Mouse (Mus musculus) midbrain, embryonic 15.5 days (tissue): ENCODE data around the gene Nxf1. TPM values are rescaled to one million over a fixed set of nuclear protein-coding genes. Genes with fewer than 3 reads are reported as not detected.
"Not testable (repeated sequence)": the region's sequence is repeated elsewhere in the genome, so short reads cannot be mapped to it uniquely, and the experiment has no call there.

Source experiments
- ATAC-seq: fragments of 200-750 bp; cut with Nextera tagmentation; replicated peaks from 2 replicates; pipeline ENCODE4 v1.8.0; 2017; ENCODE audit warnings: moderate TSS enrichment
- H3K27ac ChIP-seq: fragments of 300-500 bp; sonication (generic); 2 replicates; pipeline ENCODE4 v1.5.1; 2015; ENCODE audit warnings: mild to moderate bottlenecking, inconsistent platforms
- H3K27me3 ChIP-seq: fragments of 300-500 bp; sonication (generic); replicated peaks from 2 replicates; pipeline ENCODE4 v1.6.1; 2015; ENCODE audit warnings: inconsistent platforms
- H3K36me3 ChIP-seq: fragments of 300-500 bp; sonication (generic); replicated peaks from 2 replicates; pipeline ENCODE4 v1.6.1; 2015; ENCODE audit warnings: inconsistent platforms
- H3K4me1 ChIP-seq: fragments of 300-500 bp; sonication (generic); 2 replicates; pipeline ENCODE4 v1.6.1; 2015; ENCODE audit warnings: inconsistent platforms
- H3K4me2 ChIP-seq: fragments of 300-500 bp; sonication (generic); 2 replicates; pipeline ENCODE4 v1.6.1; 2015; ENCODE audit warnings: inconsistent platforms, mild to moderate bottlenecking, moderate library complexity
- H3K4me3 ChIP-seq: fragments of 300-500 bp; sonication (generic); 2 replicates; pipeline ENCODE4 v1.5.1; 2015; ENCODE audit warnings: mild to moderate bottlenecking, inconsistent platforms
- H3K9ac ChIP-seq: fragments of 300-500 bp; sonication (generic); 2 replicates; pipeline ENCODE4 v1.6.1; 2015; ENCODE audit warnings: mild to moderate bottlenecking, inconsistent platforms
- H3K9me3 ChIP-seq: fragments of 300-500 bp; sonication (generic); 2 replicates; pipeline ENCODE4 v1.6.1; 2016; ENCODE audit warnings: inconsistent platforms
- WGBS: fragments of 180-500 bp; shearing (Covaris S2); methylation state at CpG from one replicate; pipeline ENCODE4 v1.1.7; 2015; ENCODE audit warnings: mixed read lengths; 5-methylcytosine and 5-hydroxymethylcytosine counted together
- polyA plus RNA-seq: library from polyadenylated mRNA; unstranded; fragments of >200 nt; fragmentation: Nextera tagmentation; extraction: Ambion mirVana; gene quantifications from 2 replicates; pipeline ENCODE4 v1.2.1, GENCODE M21; 2015

Gene Nxf1
- polyA plus RNA-seq, 1 experiment from 2014 or later: 161 TPM

DNA sequence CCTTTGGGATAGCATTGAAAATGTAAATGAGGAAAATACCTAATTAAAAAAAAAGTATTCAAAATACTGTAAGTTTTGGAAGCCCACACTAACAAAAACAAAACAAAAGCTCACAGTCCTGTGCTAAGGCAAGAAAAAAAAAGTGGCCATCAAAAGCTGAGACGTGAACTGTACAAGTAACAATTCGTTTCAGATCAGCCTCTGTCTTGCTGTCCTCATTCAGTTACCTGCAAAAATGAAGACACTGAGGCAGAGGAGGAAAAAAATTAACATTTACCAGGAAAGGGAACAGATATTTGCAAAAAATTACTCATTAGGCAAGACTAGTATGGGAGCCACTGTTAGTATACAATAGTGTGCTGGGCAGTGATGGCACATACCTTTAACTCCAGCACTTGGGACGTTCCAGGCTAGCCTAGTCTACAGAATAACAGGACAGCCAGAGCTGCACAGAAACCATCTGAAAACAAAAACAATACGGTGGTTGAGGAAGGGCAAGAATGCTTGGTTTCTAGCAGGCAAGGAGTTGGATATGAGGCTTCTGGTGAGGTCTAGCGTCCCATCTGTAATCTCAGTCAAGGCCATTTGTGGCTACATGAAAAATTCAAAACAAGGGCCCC is 29.3 kb upstream of the Nxf1 start:
- H3K27me3 ChIP-seq: no peaks in the 10 kb centered on the region
- no peak overlapping the region for H3K9ac ChIP-seq
- H3K9me3 ChIP-seq: no peaks in the 10 kb centered on the region
- no peak overlapping the region for H3K4me2 ChIP-seq
- WGBS: 24% methylated on average over 5 of the region's 5 CpGs
- peaks cover 8% of the 10 kb centered on the region for H3K36me3 ChIP-seq
- peaks cover 15% of the 10 kb centered on the region for H3K4me1 ChIP-seq
- ATAC-seq: no peak
- no peak overlapping the region for H3K4me3 ChIP-seq
- no peak overlapping the region for H3K27ac ChIP-seq

DNA sequence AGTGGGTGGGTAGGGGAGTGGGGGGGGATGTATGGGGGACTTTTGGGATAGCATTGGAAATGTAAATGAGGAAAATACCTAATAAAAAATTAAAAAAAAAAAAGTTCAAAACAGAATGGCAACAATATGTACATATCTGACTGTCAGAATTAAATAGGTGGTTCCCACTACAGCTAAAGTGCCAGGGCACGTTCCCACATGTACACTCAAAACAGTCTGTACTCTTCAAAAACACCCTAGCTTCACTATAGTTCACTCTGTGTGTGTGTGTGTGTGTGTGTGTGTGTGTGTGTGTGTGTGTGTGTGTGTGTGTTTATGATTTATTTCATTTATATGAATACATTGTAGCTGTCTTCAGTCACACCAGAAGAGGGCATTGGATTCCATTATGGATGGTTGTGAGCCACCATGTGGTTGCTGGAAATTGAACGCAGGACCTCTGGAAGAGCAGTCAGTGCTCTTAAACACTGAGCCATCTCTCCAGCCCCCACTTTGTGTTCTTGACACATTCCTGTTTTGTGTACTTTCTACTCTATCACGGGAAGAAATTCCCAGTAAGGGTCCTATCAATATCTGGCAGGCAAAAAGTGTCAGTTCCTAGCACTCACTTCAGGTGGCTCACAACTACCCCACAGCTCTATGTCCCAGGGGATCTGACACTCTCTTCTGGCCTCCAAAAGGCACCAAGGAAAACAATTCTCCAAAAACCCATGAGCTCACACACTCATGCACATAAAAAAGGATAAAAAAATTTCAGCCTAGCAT is 28.4 kb upstream of the Nxf1 start:
- WGBS: 56% methylated on average over 3 of the region's 3 CpGs
- not testable (repeated sequence) for H3K9me3 ChIP-seq, H3K27ac ChIP-seq, ATAC-seq, H3K27me3 ChIP-seq, H3K4me2 ChIP-seq, H3K36me3 ChIP-seq, H3K4me3 ChIP-seq, H3K9ac ChIP-seq
- peaks cover 15% of the 10 kb centered on the region for H3K4me1 ChIP-seq

DNA sequence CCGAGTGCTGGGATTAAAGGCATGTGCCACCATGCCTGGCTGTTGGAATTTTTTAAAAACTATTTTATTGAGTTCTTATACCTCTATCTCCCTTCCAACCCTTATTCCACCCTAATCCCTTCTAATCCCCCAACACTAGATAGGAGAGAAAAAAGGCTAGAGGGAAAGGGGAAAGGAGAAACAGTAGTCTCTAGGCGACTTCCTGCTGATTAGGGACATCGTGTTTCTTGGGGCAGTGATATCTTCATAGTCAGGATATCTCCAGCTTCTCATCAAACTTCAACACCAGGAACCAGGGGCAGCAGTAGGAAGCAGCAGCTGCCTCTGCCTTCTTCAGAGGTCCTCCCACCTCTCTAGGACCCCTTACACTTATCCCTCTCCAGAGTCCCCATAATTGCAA is 22.5 kb upstream of the Nxf1 start:
- Histone ChIP-seq H3K4me2 (no peak overlapping the region), H3K27ac (no peak overlapping the region), H3K27me3 (no peaks in the 10 kb centered on the region), H3K36me3 (peaks cover 9% of the 10 kb centered on the region; the same call in 1 of the 2 replicates), H3K4me1 (peaks cover 14% of the 10 kb centered on the region), H3K9me3 (no peaks in the 10 kb centered on the region), H3K4me3 (no peak overlapping the region), H3K9ac (no peak overlapping the region)
- no peak for ATAC-seq
- 77% methylated on average over 3 of the region's 3 CpGs for whole genome bisulfite sequencing

DNA sequence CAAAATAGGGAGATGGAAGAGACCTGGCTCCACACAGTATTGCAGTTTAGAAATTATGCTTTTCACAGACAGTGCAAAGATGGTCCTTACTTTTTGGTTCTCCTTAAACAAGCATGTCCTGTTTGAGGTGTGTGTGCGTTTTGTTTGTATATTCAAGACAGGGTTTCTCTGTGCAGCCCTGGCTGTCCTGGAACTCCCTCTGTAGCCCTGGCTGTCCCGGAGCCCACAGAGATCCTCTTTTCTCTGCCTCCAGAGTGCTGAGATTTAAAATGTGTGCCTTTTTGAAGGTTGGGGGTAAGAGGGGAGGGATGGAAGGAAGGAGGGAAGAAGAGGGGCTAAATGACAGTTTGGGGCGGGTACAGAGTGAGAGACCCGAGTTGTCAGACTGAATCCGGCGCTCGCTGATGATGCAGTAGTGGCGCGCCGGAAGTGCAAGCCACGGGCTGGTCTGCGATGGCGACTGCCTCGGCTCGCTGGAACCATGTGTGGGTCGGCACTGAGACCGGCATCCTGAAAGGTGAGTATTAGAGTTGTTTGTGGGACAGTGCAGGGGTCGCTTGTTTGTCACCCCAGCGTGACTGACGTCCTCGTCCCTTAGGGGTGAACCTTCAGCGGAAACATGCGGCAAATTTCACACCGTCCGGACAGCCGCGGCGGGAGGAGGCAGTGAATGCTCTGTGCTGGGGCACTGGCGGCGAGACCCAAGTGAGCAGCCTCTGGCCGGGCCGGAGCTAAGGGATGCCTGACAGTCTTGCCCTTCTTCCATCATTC is 21.3 kb upstream of the Nxf1 start, which contains the start of gene Wdr74:
Wdr74 (plus strand) TSS at position 439 of the 771 bp plus-strand sequence.
- Histone ChIP-seq H3K36me3 (peaks cover 15% of the 10 kb centered on the region; the same call in 1 of the 2 replicates), H3K9me3 (no peaks in the 10 kb centered on the region), H3K27me3 (no peaks in the 10 kb centered on the region), H3K4me1 (peaks cover 18% of the 10 kb centered on the region), H3K27ac (peak within 1 kb of the TSS; percentile 86), H3K4me2 (peak within 1 kb of the TSS; percentile 75), H3K9ac (peak within 1 kb of the TSS; percentile 61), H3K4me3 (peak within 1 kb of the TSS; percentile 87)
- peak; percentile 95 for ATAC-seq
- under 1% methylated on average over 32 of the region's 32 CpGs for WGBS

DNA sequence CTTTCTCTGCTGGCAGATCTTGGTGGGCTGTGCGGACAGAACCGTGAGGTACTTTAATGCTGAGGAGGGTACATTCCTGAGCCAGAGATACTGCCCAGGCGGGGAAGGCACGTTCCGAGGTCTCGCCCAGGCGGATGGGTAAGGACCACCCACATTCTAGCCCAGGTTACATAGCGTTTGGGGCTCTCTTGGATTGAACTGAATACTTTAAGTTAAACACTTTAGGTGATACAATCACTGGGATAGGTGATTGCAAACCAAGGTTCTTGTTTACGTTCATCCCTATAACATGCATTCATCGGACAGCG is 20.8 kb upstream of the Nxf1 start:
- no peak for ATAC-seq
- 3% methylated on average over 11 of the region's 11 CpGs for WGBS
- H3K4me3 ChIP-seq: peak overlapping the region; percentile 87

DNA sequence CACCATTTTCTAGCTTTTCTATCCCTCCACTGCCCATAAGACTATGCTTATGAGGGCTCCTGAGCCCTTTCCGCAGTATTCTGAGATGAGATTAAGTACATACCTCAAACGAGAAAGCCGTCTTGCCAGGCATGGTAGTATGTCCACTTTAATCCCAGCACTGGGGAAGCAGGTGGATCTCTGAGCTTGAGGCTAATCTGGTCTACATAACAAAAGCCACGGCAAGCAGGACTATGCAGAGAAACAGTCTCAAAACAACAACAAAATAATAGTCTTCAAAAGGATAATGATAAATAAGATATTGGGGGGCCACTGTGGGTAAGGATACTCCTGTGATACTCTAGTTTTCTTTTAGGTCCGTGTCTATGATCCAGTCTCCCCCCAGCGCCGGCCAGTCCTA is 18.0 kb upstream of the Nxf1 start:
- peaks cover 39% of the 10 kb centered on the region for H3K4me1 ChIP-seq
- H3K9me3 ChIP-seq: no peaks in the 10 kb centered on the region
- no peak overlapping the region for H3K4me2 ChIP-seq
- no peak overlapping the region for H3K4me3 ChIP-seq
- H3K9ac ChIP-seq: no peak overlapping the region
- 91% methylated on average over 7 of the region's 7 CpGs for WGBS
- ATAC-seq: no peak
- peaks cover 23% of the 10 kb centered on the region for H3K36me3 ChIP-seq
- no peaks in the 10 kb centered on the region for H3K27me3 ChIP-seq
- no peak overlapping the region for H3K27ac ChIP-seq

More for the DNA sequence above, 20.8 kb upstream of the Nxf1 start:
- H3K9ac ChIP-seq: peak overlapping the region; percentile 61
- H3K27ac ChIP-seq: peak overlapping the region; percentile 86; the same call in 1 of the 2 replicates
- H3K4me1 ChIP-seq: peaks cover 24% of the 10 kb centered on the region
- H3K27me3 ChIP-seq: no peaks in the 10 kb centered on the region
- peaks cover 15% of the 10 kb centered on the region; the same call in 1 of the 2 replicates for H3K36me3 ChIP-seq
- H3K4me2 ChIP-seq: peak overlapping the region; percentile 75
- H3K9me3 ChIP-seq: no peaks in the 10 kb centered on the region

DNA sequence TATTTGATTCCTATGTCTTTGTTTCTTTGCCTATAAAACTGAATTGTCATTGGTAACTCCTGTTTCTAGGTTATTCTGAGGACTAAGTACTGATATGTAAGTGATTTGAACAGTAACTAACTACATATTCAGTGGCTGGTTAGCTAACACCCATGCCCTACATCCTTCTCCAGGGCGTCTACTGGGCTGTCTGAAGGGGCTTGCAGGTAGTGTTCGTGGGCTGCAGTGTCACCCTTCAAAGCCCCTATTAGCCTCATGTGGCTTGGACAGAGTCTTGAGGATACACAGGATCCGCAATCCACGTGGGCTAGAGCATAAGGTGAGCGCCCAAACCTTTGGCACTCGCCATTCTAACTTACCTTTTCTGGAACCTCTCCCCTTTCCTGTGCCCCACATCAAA is 17.2 kb upstream of the Nxf1 start:
- no peak overlapping the region for H3K4me2 ChIP-seq
- peaks cover 23% of the 10 kb centered on the region for H3K36me3 ChIP-seq
- H3K27me3 ChIP-seq: no peaks in the 10 kb centered on the region
- H3K27ac ChIP-seq: no peak overlapping the region
- H3K4me1 ChIP-seq: peaks cover 39% of the 10 kb centered on the region
- 94% methylated on average over 6 of the region's 6 CpGs for WGBS
- no peaks in the 10 kb centered on the region for H3K9me3 ChIP-seq
- H3K4me3 ChIP-seq: no peak overlapping the region
- H3K9ac ChIP-seq: no peak overlapping the region
- ATAC-seq: no peak

DNA sequence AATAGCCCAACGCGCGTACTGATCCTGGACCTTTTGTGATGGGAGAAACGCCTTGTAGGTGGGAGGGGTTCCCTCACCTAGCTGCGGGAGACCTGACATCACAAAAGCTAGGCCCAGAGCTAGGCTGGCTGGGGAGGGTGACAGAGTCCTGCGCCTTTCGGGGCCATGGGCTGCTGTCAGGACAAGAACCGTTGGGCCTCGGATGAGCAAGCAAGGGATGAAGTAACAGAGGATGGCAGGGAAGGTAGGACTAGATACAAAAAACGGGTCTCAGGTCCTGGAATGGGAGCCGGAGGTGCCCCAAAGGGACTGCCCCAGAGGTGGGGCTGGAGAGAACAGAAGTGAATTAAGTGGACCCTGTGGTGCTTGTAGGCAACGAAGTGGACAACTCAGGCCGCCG is 16.3 kb upstream of the Nxf1 start, which contains the start of gene 1700092M07Rik:
1700092M07Rik (plus strand) TSS at position 116 of the 400 bp plus-strand sequence.
- peak within 1 kb of the TSS; percentile 75 for H3K4me3 ChIP-seq
- no peaks in the 10 kb centered on the region for H3K27me3 ChIP-seq
- no peaks in the 10 kb centered on the region for H3K9me3 ChIP-seq
- H3K36me3 ChIP-seq: peaks cover 32% of the 10 kb centered on the region
- peak within 1 kb of the TSS; percentile 93 for H3K4me2 ChIP-seq
- WGBS: 69% methylated on average over 14 of the region's 14 CpGs
- H3K9ac ChIP-seq: peak within 1 kb of the TSS; percentile 71
- ATAC-seq: no peak
- peak within 1 kb of the TSS; percentile 97 for H3K27ac ChIP-seq
- peaks cover 34% of the 10 kb centered on the region for H3K4me1 ChIP-seq

DNA sequence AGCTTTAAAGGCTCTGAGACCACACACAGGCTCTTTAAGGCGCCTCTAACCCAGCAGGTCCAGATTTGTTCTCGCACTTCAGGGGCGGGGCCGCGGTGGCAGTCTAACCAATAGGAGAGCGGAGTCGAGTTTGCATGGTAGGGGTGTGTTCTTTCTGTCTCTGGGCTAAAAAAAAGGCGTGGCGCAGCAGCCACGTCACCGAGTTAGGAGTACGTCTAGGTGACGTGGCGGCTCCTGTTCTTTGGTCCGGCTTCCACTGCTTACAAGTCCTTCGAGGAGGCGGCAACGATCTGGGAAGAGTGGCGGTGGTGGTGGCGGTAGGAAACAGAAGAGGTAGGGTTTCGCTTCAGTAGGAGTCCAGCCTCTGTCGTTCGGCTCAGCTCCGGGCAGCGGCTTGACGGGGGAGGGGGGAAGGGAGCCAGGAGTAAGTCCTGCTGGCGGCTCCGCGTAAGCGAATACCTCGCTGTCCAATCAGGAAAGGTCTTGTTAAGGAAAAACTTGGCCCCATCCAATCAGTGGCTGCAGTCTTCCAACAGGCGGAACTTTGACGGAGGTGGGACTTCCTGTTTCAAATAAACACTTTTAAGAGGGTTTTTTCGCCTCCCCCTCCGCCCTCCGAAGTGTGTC is 15.5 kb upstream of the Nxf1 start, which contains the start of gene Stx5a:
Stx5a (plus strand) TSS at position 171 of the 627 bp plus-strand sequence.
- Histone ChIP-seq H3K27ac (peak within 1 kb of the TSS; percentile 97), H3K27me3 (no peaks in the 10 kb centered on the region), H3K4me1 (peaks cover 31% of the 10 kb centered on the region), H3K36me3 (peaks cover 38% of the 10 kb centered on the region), H3K4me3 (peak within 1 kb of the TSS; percentile 75), H3K4me2 (peak within 1 kb of the TSS; percentile 93), H3K9me3 (no peaks in the 10 kb centered on the region), H3K9ac (peak within 1 kb of the TSS; percentile 71)
- under 1% methylated on average over 36 of the region's 36 CpGs for WGBS
- ATAC-seq: peak; percentile 98

DNA sequence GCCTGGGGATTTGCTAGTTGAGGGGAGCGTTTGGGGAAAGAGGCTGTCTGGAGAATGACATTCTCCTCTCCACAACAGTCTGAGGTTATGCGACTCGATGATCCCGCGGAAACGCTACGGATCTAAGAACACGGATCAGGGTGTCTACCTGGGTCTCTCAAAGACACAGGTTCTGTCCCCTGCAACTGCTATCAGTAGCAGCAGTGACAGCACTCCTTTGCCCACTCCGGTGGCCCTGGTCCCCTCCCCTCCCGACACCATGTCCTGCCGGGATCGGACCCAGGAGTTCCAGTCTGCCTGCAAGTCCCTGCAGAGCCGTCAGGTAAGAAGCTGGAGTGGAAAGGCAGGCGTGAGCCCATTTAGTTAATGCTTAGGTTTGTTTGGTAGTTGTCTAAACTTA is 14.7 kb upstream of the Nxf1 start:
- 32% methylated on average over 14 of the region's 14 CpGs for whole genome bisulfite sequencing
- H3K27ac ChIP-seq: peak overlapping the region; percentile 97

DNA sequence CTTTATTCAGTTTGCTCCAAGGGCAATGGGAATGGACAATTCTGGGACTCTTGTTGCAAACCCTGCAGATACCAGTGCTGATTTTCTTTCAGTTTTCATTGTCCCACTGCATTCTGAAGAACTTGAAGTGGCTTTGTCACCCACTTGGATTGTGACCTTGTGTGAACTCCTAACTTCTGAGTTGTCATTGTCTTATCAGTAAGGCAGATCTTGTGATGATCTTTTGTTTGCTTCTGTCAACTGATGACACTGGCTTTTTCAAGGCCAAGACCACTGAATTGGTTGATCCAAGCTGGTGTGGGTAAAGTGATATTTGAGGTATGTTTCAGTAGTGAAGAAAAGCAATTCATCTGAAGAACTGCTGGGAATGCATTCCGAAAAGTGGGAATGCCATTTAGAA is 11.5 kb upstream of the Nxf1 start:
- H3K4me3 ChIP-seq: no peak overlapping the region
- no peaks in the 10 kb centered on the region for H3K9me3 ChIP-seq
- peaks cover 23% of the 10 kb centered on the region for H3K4me1 ChIP-seq
- no peak for ATAC-seq
- no peak overlapping the region for H3K4me2 ChIP-seq
- H3K27ac ChIP-seq: no peak overlapping the region
- H3K27me3 ChIP-seq: no peaks in the 10 kb centered on the region
- peaks cover 62% of the 10 kb centered on the region for H3K36me3 ChIP-seq
- H3K9ac ChIP-seq: no peak overlapping the region
- 95% methylated on average over 1 of the region's 1 CpGs for WGBS

More for the DNA sequence above, 14.7 kb upstream of the Nxf1 start:
- Histone ChIP-seq H3K4me1 (peaks cover 25% of the 10 kb centered on the region), H3K36me3 (peaks cover 46% of the 10 kb centered on the region), H3K27me3 (no peaks in the 10 kb centered on the region), H3K4me2 (peak overlapping the region; percentile 93), H3K9me3 (no peaks in the 10 kb centered on the region), H3K4me3 (peak overlapping the region; percentile 75), H3K9ac (peak overlapping the region; percentile 71)
- no peak for ATAC-seq

DNA sequence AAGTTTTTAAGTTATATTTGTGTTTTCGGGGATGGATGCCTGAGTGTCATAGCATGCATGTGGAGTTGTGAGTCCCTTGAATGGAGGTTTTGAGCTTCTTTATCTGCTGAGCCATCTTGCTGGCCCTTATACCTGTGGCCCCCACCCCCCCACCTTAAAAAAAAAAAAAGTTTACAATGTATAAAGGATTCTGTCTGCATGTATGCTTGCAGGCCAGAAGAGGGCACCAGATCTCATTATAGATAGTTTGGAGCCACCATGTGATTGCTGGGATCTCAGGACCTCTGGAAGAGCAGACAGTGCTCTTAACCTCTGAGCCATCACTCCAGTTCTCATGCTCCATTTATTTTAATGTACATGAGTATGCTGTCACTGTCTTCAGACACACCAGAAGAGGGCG is 9.5 kb upstream of the Nxf1 start:
- Histone ChIP-seq H3K4me1 (peaks cover 10% of the 10 kb centered on the region), H3K27ac (no peak overlapping the region), H3K4me2 (no peak overlapping the region), H3K27me3 (no peaks in the 10 kb centered on the region), H3K36me3 (peaks cover 72% of the 10 kb centered on the region), H3K9ac (no peak overlapping the region), H3K4me3 (no peak overlapping the region), H3K9me3 (no peaks in the 10 kb centered on the region)
- 71% methylated on average over 2 of the region's 2 CpGs for WGBS
- no peak for ATAC-seq
